Comparison of ENCODE assay signal across 10 mouse cellular contexts in genomic region chr12:52413046-52413473, GRCm38 (mm10).
DNase-seq lines count a peak whose midpoint lies in the region; ATAC-seq and TF ChIP-seq lines count a peak whose summit lies in the region.
"Had no signal": no experiment of that assay in that cellular context is flagged by ENCODE, and none has a peak within 500 bp of the region (broad histone marks: within the 10 kb centered on the region; RNA-seq: fewer than 3 reads in every experiment).

No protein-coding gene starts in this region.

- H3K9ac ChIP-seq in forebrain, embryonic 11.5 days (ENCODE audit: low read length) = no peak overlapping the region

- peak overlapping the region; percentile 77 for H3K27ac ChIP-seq in layer of hippocampus, adult 2 months
- H3K27ac ChIP-seq in forebrain, embryonic 11.5 days (ENCODE audit: low read depth, low read length) = peak overlapping the region; percentile 62
- H3K27ac ChIP-seq: macrophage had no signal

- ATAC-seq in forebrain, embryonic 11.5 days (replicated peaks; ENCODE audit: low FRiP score) = peak; percentile 67
- ATAC-seq in erythroid progenitor cell, adult 5-6 weeks (replicated peaks; ENCODE audit: low FRiP score, poor library complexity, severe bottlenecking) = no peak

- WGBS in forebrain, embryonic 11.5 days = 12% methylated on average over 8 of the region's 8 CpGs

- TF ChIP-seq CTCF in layer of hippocampus, adult 2 months (conservative IDR thresholded peaks at IDR 0.05) = no peak

- no peaks in the 10 kb centered on the region for H3K9me3 ChIP-seq in forebrain, embryonic 11.5 days (ENCODE audit: control insufficient read depth, low read length)

- H3K4me3 ChIP-seq in layer of hippocampus, adult 2 months = no peak overlapping the region
- H3K4me3 ChIP-seq in forebrain, embryonic 11.5 days (ENCODE audit: low read depth, low read length) = no peak overlapping the region

- DNase-seq in layer of hippocampus, adult 2 months (ENCODE audit: low spot score in 2 of 2) = peak in 1 of 2 experiments; percentile 59
- no peak for DNase-seq in layer of hippocampus, postnatal 25 days (ENCODE audit: extremely low spot score in 1 of 2, low spot score in 1 of 2)
- DNase-seq in forebrain, embryonic 11.5 days (ENCODE audit: low spot score) = peak; percentile 63
- peak; percentile 8 for DNase-seq in liver
- DNase-seq in retina, embryonic 14.5 days (ENCODE audit: low spot score) = peak; percentile 35
- no peak for DNase-seq in spleen, adult 12 weeks (ENCODE audit: low spot score)
- DNase-seq in heart, postnatal 25 days (ENCODE audit: low spot score) = no peak
- DNase-seq: kidney, adult 8-10 months had no signal

- no peaks in the 10 kb centered on the region for H3K27me3 ChIP-seq in forebrain, embryonic 11.5 days (ENCODE audit: control insufficient read depth, insufficient read depth, low read length)

- no peak overlapping the region for H3K4me2 ChIP-seq in forebrain, embryonic 11.5 days (ENCODE audit: low read depth, low read length, severe bottlenecking)

- intact Hi-C loops in heart, postnatal 25 days (cut with DNase I) = no loop called here

- no peaks in the 10 kb centered on the region for H3K36me3 ChIP-seq in forebrain, embryonic 11.5 days (ENCODE audit: control insufficient read depth, insufficient read depth, low read length)

- H3K4me1 ChIP-seq in forebrain, embryonic 11.5 days (replicated peaks; ENCODE audit: control insufficient read depth, insufficient read depth, low read length) = no peaks in the 10 kb centered on the region; the same call in 1 of the 2 replicates

Comparison
In these comparisons a context has a peak if more than half of its experiments do, and no peak if none do; other contexts are left out.
1. DNase-seq: peak in forebrain, embryonic 11.5 days (single experiment), liver (single experiment) and retina, embryonic 14.5 days (single experiment); none in layer of hippocampus, postnatal 25 days (0 of 2), spleen, adult 12 weeks (single experiment) and heart, postnatal 25 days (single experiment).